Mouse (Mus musculus) liver, embryonic 14.5 days (tissue): ENCODE measurements around the gene Sorcs1.

Experiments
- CTCF ChIP-seq: IDR thresholded peaks from 2 replicates; pipeline ENCODE4 v1.5.1; 2016; ENCODE audit warnings: antibody characterized with exemption, low read depth, control low read depth
- EP300 ChIP-seq: IDR thresholded peaks from 2 replicates; pipeline ENCODE4 v1.6.1; 2016; ENCODE audit warnings: antibody characterized with exemption, low read depth

GRCm38 (mm10) chr19:50294205-50294604 is 384.2 kb downstream of the Sorcs1 start:
- TF ChIP-seq CTCF (no peak), EP300 (no peak)
